Mouse (Mus musculus): ENCODE results near the gene Tnrc6a.
"Not testable (repeated sequence)": the region's sequence is repeated elsewhere in the genome, so short reads cannot be mapped to it uniquely, and the experiment has no call there.

Gene Tnrc6a

DNA sequence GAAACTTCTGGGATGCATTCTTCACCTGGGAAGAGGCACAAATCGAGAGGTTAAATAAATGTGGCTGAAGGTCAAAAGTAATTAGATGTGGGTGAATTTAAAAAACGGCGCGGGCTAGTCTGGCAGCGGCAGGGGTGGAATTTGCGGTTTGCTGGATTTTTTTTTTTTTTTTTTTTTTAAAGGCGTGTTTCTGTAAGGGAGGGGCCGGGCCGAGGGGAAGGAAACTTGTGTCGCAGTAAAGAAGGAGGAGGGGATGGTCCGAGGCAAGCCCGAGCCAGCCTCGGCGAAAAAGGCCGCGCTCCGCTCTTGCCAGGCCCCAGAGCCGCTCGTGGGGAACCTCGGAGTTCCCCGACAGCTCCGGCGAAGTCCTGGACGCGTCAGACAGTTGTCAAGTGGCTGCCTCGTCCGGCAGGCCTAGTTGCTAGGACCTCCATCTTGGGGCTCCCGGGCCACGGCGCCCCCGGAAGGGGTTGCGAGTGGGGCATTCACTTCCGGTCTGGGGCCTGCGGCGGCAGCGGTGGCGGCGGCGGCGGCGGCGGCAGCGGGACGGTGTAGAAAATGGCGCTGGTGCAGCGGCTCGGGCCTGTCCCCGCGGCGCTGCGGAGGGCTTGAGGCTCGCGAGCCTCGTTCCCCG lies at the start of gene Tnrc6a:
Tnrc6a (plus strand) TSS at position 221 of the 634 bp plus-strand sequence.
- peak; percentile 95 to 97 for DNase-seq

DNA sequence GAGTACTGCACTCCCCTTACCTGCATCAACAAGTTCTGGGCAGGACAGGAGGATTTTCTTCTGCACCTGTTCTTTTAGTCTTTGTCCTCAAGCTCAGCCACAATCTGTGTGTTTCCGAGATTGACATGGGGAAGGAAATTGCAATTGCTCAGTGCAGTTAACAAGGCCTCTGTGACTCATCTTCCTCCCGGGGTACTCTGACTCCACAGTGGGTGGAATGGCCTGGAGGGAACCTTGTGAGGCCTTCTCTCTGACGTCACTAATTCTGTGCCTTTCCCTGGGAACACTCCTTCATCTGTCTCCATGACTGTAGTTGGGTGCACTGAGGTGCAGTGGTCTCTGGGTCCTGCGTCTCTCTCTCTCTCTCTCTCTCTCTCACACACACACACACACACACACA lies 41.4 kb upstream of the Tnrc6a start:
- DNase-seq, result no peak

GRCm38 (mm10) chr7:123083441-123084123 lies 40.1 kb upstream of the Tnrc6a start:
- no peak for DNase-seq

- DNase-seq, result peak; percentile 35 to 60
Observed at GRCm38 (mm10) chr7:123084180-123084691, 39.4 kb upstream of the Tnrc6a start.

GRCm38 (mm10) chr7:123084708-123085107 lies 39.0 kb upstream of the Tnrc6a start:
- no peak for DNase-seq

- DNase-seq, result no peak
Observed at GRCm38 (mm10) chr7:123088920-123089319, 34.8 kb upstream of the Tnrc6a start.

- DNase-seq, result peak in 1 of 2 experiments; percentile 50
Observed at GRCm38 (mm10) chr7:123096344-123097120, 27.2 kb upstream of the Tnrc6a start.

- peak; percentile 92 to 95 for DNase-seq
Observed at GRCm38 (mm10) chr7:123097891-123098750, 25.6 kb upstream of the Tnrc6a start.

DNA sequence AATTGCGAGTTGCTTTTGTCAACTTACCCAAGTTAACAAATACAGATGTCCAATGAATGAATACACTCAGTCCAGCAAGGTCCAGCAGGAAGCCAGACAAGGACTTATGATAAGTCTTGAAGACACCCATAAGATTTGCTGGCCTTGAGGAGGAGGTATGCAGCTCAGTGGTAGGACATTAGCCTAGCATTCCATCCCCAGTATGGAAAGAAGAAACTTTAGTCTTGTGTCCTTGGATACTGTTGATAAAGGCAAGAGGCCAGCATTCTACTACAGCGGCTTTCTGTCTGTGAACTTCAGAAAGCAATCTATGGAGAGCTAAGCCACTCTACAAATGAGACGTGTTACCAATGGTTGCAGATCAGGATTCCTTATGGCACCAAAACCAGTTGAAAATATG lies 22.4 kb upstream of the Tnrc6a start:
- no peak for DNase-seq

GRCm38 (mm10) chr7:123105381-123105780 lies 18.3 kb upstream of the Tnrc6a start:
- not testable (repeated sequence) for DNase-seq

DNA sequence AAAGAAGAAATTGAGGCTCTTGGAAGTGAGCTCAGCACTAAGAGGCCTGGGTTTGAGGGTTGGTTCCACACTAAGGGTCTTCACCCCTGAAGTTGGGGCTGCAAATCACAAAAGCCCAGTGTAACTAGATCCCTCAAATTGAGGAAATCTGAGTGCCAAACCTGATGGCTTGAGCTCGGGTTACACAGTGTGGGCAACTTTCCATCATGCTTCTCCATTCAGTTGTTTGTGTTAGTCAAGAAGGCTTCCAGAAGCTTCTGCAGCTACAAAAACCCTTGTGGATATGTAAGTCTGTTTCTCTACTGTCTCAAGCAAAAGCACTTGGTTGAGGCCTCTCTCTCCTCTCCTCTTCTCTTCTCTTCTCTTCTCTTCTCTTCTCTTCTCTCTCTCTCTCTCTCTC lies 17.8 kb upstream of the Tnrc6a start:
- no peak for DNase-seq

DNA sequence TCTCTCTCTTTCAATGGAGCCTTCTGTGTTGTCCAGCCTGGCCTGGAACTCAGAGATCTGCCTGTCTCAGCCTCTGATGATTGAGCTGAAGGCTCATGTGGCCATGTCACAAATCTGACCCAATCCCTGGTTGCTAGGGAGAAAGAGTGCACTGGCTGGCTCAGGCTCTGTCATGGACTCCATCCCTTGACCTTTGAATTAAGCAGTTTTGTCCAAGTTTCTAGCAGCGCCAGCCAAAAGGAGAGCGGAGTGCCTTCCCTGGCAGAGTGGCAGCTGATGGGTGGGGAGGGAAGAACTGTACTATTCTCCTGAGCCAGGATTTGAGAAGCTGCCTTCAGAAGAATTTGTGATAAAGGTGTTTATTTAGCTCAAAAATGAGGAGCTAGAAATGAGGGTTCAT lies 17.4 kb upstream of the Tnrc6a start:
- no peak for DNase-seq

- DNase-seq, result no peak
Observed at GRCm38 (mm10) chr7:123108058-123109055, 15.3 kb upstream of the Tnrc6a start.

DNA sequence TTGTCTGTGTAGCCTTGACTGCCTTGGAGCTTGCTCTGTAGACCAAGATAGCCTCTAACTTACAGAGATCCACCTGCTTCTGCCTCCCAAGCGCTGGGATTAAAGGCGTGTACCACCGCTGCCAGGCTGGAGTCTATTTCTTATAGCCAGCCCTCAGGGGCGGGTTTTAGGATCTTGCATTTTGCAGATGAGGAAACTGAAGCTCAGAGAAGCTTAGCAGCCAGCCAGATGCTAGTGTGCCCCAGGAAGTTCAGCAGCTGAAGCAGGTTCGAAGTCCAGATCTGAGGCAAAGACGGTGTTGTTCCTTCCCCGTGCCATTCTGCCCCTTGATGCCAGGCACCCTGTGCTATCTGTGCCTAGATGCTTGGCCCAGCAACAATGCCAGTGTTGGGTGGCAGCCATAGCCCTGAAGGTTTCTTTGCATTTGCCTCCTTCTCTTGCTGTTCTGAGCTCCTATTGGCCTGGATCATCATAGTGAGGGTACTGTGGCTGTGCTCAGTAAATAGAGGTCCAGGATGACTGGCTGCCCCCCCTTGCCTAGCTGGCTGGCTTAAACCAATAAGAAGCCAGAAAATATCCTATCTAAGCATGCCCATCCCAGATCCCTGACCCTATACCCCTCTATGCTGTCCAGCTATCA lies 14.2 kb upstream of the Tnrc6a start:
- no peak for DNase-seq

DNA sequence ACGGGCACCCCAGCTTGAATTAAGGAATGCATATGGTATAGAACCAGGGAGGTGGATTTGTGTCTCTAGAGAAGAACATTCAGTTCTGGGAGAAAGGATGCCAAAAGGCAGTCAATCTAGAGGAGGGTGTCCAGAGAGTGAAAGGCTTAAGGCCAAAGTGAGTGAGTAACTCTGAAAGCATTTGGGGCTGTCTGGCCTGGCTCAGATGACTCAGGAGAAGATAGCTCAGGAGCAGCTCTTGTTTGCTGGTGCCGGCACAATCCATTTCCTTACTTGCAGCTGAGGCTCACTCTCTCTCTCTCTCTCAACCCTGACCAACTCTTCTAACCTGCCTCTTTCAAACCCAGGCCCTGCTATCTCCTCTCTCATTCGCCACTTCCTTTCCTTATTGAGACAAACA lies 13.6 kb upstream of the Tnrc6a start:
- DNase-seq, result peak in 1 of 2 experiments; percentile 47

- no peak for DNase-seq
Observed at GRCm38 (mm10) chr7:123113590-123113989, 10.1 kb upstream of the Tnrc6a start.

- no peak for DNase-seq
Observed at GRCm38 (mm10) chr7:123116799-123117198, 6.9 kb upstream of the Tnrc6a start.

- DNase-seq, result no peak
Observed at GRCm38 (mm10) chr7:123117209-123117608, 6.5 kb upstream of the Tnrc6a start.

DNA sequence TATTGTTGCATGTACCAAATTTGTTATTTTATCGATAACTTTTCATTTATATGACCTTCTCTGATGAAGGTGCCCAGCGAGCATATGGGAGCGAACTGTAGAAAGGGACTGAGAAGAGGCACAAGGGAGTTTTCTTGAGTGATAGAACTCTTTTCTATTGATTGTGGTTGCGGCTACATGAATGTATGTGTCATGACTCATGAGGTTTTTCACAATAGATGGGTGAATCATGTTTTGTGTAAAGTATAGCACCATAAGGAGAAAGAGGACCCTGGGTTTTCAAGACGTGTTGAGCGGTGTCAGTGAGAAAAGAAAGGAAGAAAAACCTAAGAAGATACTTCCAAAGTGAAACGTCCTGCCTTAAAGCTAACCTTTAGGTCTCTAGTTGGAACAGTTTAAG lies 3.2 kb upstream of the Tnrc6a start:
- DNase-seq, result no peak

DNA sequence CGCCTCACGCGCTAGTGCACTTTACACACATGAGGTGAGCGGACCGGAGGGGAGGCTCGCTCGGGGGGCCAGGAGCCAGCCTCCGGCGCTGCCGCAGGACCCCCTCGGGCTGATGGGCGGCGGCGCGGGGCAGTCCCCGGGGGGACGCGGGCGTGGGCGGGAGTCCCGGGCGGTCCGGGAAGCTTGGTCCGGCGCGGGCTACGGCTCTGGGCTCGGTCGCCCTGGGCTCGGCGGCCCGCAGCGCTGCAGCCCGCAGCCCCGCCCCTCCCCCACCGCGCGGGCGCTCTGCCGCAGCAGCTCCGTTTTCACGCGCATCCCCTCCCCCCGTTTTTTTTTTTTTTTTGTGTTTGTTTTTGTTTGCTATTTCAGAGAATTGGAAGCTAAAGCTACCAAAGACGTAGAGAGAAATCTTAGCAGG lies 623 bp downstream of the Tnrc6a start:
- no peak for DNase-seq

- DNase-seq, result no peak
Observed at GRCm38 (mm10) chr7:123124735-123125181, 1.1 kb downstream of the Tnrc6a start.
